Mouse (Mus musculus): ENCODE measurements around the gene Cryl1.

Gene Cryl1

DNA sequence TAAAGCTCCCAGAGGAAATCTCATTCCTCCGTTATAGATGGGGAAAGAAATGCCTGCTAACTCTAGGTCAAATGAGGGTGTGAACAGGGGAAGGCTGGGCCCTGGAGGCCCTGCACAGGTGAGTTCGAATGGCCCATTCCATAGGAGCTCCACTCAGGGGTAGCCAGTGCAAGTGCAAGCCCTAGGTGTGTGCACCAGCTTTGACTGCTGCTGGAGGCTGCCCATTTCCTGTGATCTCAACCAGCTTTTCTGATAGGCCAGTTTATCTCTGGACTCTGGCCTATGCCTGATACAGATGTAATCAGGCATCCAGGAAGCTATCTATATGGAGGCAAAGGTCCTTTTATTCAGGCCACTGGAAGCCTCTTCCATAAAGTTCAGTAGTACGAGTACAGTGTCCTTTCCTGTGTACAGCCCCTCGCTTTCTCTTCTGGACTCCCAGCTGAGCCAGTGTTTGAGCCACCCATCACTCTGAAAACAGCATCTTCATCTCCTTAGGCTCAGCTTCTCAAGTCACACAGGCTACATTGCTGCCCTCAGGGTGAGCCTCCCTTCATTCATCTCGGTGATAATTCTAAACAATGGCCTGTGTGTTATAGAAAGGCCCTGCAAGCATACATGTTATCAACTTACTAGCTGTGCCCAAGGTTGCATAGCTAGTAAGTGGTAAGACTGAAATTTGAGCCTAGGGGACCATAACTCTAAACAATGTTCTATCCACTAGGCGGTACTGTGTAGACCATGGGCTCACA, 167.9 kb downstream of the Cryl1 start:
- DNase-seq: no peak

All from right cerebral cortex, postnatal 25 days (tissue).